Mouse (Mus musculus): ENCODE data around the gene Cs. TPM values are rescaled to one million over a fixed set of nuclear protein-coding genes. Genes with fewer than 3 reads are reported as not detected.
"Not testable (repeated sequence)": the region's sequence is repeated elsewhere in the genome, so short reads cannot be mapped to it uniquely, and the experiment has no call there.

Cs gene
- 183 and 187 TPM in 2 replicates for polyA plus RNA-seq (2016; fragmentation: Nextera tagmentation; extraction: Ambion mirVana)

DNA sequence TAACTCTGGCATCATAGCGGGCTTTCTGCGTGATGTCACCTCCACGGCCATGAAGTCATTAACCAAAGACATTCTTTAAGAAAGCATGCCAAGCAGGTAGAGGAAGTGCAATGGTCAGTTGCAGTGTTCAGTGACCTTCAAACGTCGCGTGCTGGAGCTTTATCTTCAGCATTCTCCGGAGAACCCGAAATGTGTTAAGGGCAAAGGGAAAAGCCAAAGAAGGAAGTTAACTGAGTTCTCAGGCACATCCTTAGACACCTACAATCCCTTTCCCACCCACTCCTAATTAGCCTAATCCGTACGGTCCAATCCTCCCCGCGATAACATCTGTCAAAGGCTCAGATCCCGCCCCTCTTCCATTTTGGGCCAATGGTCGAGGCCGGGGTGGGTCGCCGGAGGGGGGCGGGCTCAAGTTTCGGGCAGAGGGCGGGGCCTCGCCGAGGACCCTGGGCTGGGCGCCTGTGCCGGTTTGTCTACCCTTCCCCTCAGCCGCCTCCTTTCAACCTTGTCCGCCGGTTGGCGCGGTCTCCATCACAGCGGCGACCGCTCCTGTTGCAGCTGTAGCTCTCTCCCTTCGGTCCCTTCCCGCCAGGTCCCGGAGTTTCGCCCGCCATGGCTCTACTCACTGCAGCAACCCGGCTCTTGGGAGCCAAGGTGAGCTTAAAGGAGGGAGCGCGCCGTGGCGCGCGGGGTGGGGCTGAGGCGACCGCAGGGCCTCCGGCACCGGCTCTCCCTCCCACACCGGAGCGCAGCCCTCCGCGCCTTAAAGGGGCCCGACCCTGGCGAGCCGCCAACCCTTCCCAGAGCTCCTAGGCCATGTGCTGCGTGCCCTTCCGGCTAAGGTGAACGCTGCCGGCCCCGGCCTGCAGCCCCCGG, at the start of gene Cs:
TSS of gene Cs (plus strand) at position 429 of the 876 bp plus-strand sequence.
- Histone ChIP-seq H3K9me3 (replicated peaks) (no peaks in the 10 kb centered on the region), H3K4me3 (peak within 1 kb of the TSS; percentile 91), H3K4me1 (peaks cover 76% of the 10 kb centered on the region), H3K36me3 (peaks cover 25% of the 10 kb centered on the region), H3K9ac (peak within 1 kb of the TSS; percentile 92), H3K27ac (peak within 1 kb of the TSS; percentile 95), H3K4me2 (peak within 1 kb of the TSS; percentile 86), H3K27me3 (replicated peaks) (no peaks in the 10 kb centered on the region)
- 2% methylated on average over 61 of the region's 61 CpGs for WGBS (ENCODE audit: insufficient replicate concordance)
- peak; percentile 92 for ATAC-seq

- H3K27ac ChIP-seq; ATAC-seq; H3K9ac ChIP-seq; H3K4me1 ChIP-seq; H3K4me2 ChIP-seq; H3K9me3 ChIP-seq (replicated peaks); H3K27me3 ChIP-seq (replicated peaks); H3K4me3 ChIP-seq: not testable (repeated sequence)
- peaks cover 57% of the 10 kb centered on the region for H3K36me3 ChIP-seq
- WGBS (ENCODE audit: insufficient replicate concordance): 86% methylated on average over 1 of the region's 1 CpGs
Measured at GRCm38 (mm10) chr10:128290594-128290993, 46.9 kb upstream of the Cs start.

- Histone ChIP-seq H3K9me3 (replicated peaks) (no peaks in the 10 kb centered on the region), H3K4me1 (peaks cover 6% of the 10 kb centered on the region; the same call in 1 of the 2 replicates), H3K4me3 (no peak overlapping the region), H3K27ac (no peak overlapping the region), H3K27me3 (replicated peaks) (no peaks in the 10 kb centered on the region), H3K9ac (no peak overlapping the region), H3K36me3 (peaks cover 9% of the 10 kb centered on the region), H3K4me2 (no peak overlapping the region)
- ATAC-seq: no peak
- WGBS (ENCODE audit: insufficient replicate concordance): 68% methylated on average over 13 of the region's 13 CpGs
Measured at GRCm38 (mm10) chr10:128296370-128297090, 41.0 kb upstream of the Cs start.

DNA sequence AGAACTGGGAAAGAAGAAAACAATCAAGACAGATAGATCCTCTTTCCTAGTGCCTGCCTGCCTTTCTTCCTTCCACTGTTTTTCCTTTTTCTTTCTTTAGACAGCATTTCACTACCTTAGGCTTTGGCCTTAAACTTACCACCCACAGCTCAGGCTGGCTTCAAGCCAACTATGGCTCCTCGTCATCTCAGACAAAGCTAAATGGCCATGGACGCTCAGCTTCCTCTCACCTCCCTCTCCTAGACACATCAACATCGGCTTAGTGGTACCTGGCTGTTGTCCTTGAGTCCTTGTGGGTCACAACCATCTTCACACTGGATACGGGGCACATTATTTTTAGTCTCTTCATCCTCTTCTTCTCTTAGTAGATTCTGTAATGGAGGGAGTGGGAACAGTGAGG, 40.3 kb upstream of the Cs start:
- H3K4me3 ChIP-seq: no peak overlapping the region
- H3K4me1 ChIP-seq: peaks cover 8% of the 10 kb centered on the region
- ATAC-seq: no peak
- WGBS (ENCODE audit: insufficient replicate concordance): 69% methylated on average over 4 of the region's 4 CpGs
- H3K4me2 ChIP-seq: no peak overlapping the region
- H3K27ac ChIP-seq: no peak overlapping the region
- H3K27me3 ChIP-seq (replicated peaks): no peaks in the 10 kb centered on the region
- no peak overlapping the region for H3K9ac ChIP-seq
- peaks cover 4% of the 10 kb centered on the region for H3K36me3 ChIP-seq
- H3K9me3 ChIP-seq (replicated peaks): no peaks in the 10 kb centered on the region

DNA sequence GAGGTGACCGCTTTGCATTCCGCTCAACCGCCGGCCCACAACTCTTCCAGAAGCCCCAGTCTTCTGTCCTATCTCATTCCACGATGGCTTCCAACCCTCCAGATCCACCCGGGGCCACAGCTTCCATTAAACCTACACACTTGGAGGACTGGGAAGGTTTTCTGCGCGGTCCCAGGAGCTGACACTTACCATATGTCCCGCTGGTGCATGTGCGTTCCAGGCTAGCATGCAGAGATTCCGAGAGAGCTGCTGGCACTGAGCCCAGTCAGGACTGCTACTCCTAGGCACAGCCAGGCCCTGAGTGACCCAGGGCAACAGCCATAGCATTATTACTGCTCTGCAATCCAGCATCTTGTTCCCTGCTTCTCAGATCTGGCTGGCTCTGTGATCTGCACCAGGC, 39.9 kb upstream of the Cs start:
- Histone ChIP-seq H3K27ac (no peak overlapping the region), H3K9me3 (replicated peaks) (no peaks in the 10 kb centered on the region), H3K4me2 (no peak overlapping the region), H3K4me3 (no peak overlapping the region), H3K4me1 (peaks cover 12% of the 10 kb centered on the region), H3K36me3 (no peaks in the 10 kb centered on the region), H3K9ac (no peak overlapping the region), H3K27me3 (replicated peaks) (no peaks in the 10 kb centered on the region)
- WGBS (ENCODE audit: insufficient replicate concordance): 70% methylated on average over 11 of the region's 11 CpGs
- ATAC-seq: peak; percentile 24

DNA sequence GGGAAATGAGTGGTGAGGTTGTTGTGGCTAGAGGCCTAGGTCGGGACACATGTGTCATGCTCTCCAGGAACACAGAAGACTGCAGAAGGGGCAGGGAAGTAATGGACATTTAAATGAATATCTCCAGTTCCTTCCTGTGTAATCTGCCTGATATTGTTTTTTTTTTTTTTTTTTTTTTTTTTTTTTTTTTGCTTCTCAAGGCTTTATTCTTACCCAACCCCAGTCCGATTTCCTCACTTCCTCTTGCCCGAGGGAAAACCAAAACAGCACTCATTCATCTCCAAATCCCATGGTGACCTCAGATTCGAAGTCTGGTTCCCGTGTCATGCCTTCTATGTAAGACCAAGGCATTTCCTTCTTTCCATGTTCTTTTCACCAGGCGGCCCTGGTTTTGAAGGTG, 39.3 kb upstream of the Cs start:
- 47% methylated on average over 6 of the region's 6 CpGs for WGBS (ENCODE audit: insufficient replicate concordance)
- H3K9me3 ChIP-seq (replicated peaks): no peaks in the 10 kb centered on the region
- peaks cover 13% of the 10 kb centered on the region for H3K4me1 ChIP-seq
- no peaks in the 10 kb centered on the region for H3K27me3 ChIP-seq (replicated peaks)
- H3K4me3 ChIP-seq: no peak overlapping the region
- ATAC-seq: no peak
- no peak overlapping the region for H3K9ac ChIP-seq
- no peaks in the 10 kb centered on the region for H3K36me3 ChIP-seq
- no peak overlapping the region for H3K27ac ChIP-seq
- H3K4me2 ChIP-seq: no peak overlapping the region

DNA sequence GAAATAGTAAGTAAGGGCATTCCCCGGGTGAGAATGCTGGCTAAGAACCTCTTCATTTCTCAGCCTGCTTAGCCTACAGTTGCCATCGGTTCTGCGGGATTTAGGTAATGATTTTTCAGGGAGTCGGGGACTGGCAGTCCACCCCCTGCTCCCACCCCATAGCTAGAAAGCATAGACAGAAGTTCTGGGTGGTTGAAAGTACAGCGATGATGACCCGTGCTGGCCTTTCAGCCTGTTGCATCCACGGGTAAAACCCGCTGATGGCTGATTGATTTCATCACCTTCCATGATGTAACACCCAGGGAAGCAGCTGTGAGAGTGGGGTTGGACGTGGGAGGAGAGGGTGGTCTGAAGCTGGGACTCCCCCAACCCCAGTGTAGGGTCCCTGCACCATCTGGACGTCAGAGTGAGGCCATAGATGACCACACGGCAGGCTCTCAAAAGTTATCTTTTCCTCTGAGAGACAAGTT, 38.8 kb upstream of the Cs start, which contains the start of gene Il23a:
TSS of gene Il23a (minus strand) at position 51 of the 470 bp plus-strand sequence.
- H3K27ac ChIP-seq: no peak within 1 kb of the TSS
- ATAC-seq: no peak
- H3K9ac ChIP-seq: no peak within 1 kb of the TSS
- H3K4me2 ChIP-seq: no peak within 1 kb of the TSS
- peaks cover 14% of the 10 kb centered on the region for H3K4me1 ChIP-seq
- no peak within 1 kb of the TSS for H3K4me3 ChIP-seq
- WGBS (ENCODE audit: insufficient replicate concordance): 60% methylated on average over 11 of the region's 11 CpGs
- no peaks in the 10 kb centered on the region for H3K27me3 ChIP-seq (replicated peaks)
- H3K36me3 ChIP-seq: no peaks in the 10 kb centered on the region
- no peaks in the 10 kb centered on the region for H3K9me3 ChIP-seq (replicated peaks)

- H3K27me3 ChIP-seq (replicated peaks): no peaks in the 10 kb centered on the region
- H3K9me3 ChIP-seq (replicated peaks): no peaks in the 10 kb centered on the region
- no peak for ATAC-seq
- peak overlapping the region; percentile 89 for H3K4me2 ChIP-seq
- H3K4me1 ChIP-seq: peaks cover 30% of the 10 kb centered on the region
- H3K9ac ChIP-seq: peak overlapping the region; percentile 85
- WGBS (ENCODE audit: insufficient replicate concordance): 23% methylated on average over 3 of the region's 3 CpGs
- peak overlapping the region; percentile 86 for H3K27ac ChIP-seq
- H3K4me3 ChIP-seq: peak overlapping the region; percentile 69
- peaks cover 6% of the 10 kb centered on the region for H3K36me3 ChIP-seq
Measured at GRCm38 (mm10) chr10:128302357-128302756, 35.2 kb upstream of the Cs start.

DNA sequence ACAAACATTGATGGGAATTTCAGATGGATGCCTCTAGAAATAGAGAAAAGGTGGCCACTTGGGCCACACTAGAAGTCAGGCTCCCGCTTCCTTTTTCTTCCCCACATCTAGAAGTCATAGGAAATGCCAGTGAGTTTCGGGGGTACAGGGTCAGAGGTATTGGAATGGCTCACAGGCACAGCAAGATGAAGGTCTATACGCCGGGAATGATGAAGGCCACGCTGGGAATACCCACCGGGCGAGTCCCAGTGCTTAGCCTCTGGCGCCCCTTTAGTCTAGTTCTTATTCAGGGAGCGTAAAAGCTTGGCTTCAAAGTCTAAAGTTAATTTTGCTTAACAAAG, 34.8 kb upstream of the Cs start:
- H3K9ac ChIP-seq: peak overlapping the region; percentile 85
- no peaks in the 10 kb centered on the region for H3K9me3 ChIP-seq (replicated peaks)
- H3K27me3 ChIP-seq (replicated peaks): no peaks in the 10 kb centered on the region
- ATAC-seq: peak; percentile 40
- peaks cover 6% of the 10 kb centered on the region for H3K36me3 ChIP-seq
- H3K4me3 ChIP-seq: peak overlapping the region; percentile 69
- H3K4me1 ChIP-seq: peaks cover 28% of the 10 kb centered on the region
- WGBS (ENCODE audit: insufficient replicate concordance): under 1% methylated on average over 9 of the region's 9 CpGs
- H3K27ac ChIP-seq: peak overlapping the region; percentile 86
- H3K4me2 ChIP-seq: peak overlapping the region; percentile 89

- H3K27ac ChIP-seq: peak within 1 kb of the TSS; percentile 86
- peak within 1 kb of the TSS; percentile 85 for H3K9ac ChIP-seq
- peaks cover 24% of the 10 kb centered on the region for H3K4me1 ChIP-seq
- no peaks in the 10 kb centered on the region for H3K27me3 ChIP-seq (replicated peaks)
- WGBS (ENCODE audit: insufficient replicate concordance): 2% methylated on average over 37 of the region's 37 CpGs
- ATAC-seq: peak; percentile 98
- peaks cover 12% of the 10 kb centered on the region for H3K36me3 ChIP-seq
- H3K9me3 ChIP-seq (replicated peaks): no peaks in the 10 kb centered on the region
- H3K4me3 ChIP-seq: peak within 1 kb of the TSS; percentile 69
- H3K4me2 ChIP-seq: peak within 1 kb of the TSS; percentile 89
Measured at GRCm38 (mm10) chr10:128303126-128304021, 34.2 kb upstream of the Cs start, which contains the start of gene Pan2. TSS of gene Pan2 (plus strand) at chr10:128303335.

DNA sequence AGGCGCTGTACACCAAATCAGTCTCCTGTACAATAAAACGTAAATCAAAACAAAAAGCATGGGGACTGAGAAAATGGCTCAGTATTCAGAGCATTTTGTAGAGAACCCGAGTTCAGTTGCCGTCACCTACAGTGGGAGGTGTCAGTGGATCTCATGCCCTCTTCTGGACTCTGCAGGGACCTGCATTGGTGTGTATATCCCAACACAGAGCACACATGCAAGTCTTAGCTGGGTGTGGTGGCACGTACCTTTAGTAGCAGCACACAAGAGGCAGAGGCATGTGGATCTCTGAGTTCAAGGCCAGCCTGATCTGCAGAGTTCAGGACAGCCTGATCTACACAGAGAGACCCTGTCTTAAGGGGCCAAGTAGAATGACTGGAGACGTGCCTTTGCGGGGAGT, 27.9 kb upstream of the Cs start:
- no peak for ATAC-seq
- H3K27me3 ChIP-seq (replicated peaks): no peaks in the 10 kb centered on the region
- 84% methylated on average over 7 of the region's 7 CpGs for WGBS (ENCODE audit: insufficient replicate concordance)
- no peak overlapping the region for H3K4me3 ChIP-seq
- peaks cover 7% of the 10 kb centered on the region for H3K4me1 ChIP-seq
- H3K4me2 ChIP-seq: no peak overlapping the region
- no peak overlapping the region for H3K9ac ChIP-seq
- H3K36me3 ChIP-seq: peaks cover 74% of the 10 kb centered on the region
- no peaks in the 10 kb centered on the region for H3K9me3 ChIP-seq (replicated peaks)
- no peak overlapping the region for H3K27ac ChIP-seq
